Mouse (Mus musculus): ENCODE results near the gene Abr.

DNA sequence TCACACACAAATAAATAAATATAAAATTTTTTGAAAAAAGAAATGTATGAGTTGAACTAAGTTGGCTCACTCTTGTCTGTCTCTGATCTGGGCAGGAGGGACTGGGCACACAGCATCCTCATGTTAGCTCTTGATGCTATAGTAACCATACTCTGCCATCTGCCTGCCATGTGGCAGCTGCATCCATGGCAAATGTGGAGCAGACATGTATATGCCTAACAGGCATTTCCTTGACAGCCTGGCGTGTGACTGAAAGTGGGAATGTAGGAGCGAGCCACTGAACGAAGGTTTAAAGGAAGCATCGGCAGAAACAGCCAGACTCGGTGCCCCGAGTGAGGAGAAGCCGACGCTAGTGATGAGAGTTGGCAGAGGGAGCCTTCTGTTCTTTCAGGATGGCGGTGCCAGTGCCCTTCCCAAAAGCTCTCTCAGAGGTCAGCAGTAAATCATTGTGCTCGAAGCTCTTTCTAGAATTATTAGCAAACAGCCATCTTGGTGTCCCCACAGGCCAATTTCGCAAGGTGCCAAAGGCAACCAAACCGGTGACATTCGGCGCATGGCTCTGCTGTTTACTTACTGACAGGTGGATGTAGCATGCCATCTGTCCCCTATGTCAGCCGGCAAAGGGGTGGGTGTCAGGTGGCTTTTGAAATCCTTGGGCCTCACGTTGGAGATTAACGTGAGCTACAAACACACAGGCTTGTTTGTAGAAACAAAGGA, 17.3 kb upstream of the Abr start:
- TF ChIP-seq POLR2A (IDR thresholded peaks at IDR 0.05; ENCODE audit: insufficient read depth, low read length) (no peak), CTCF (IDR thresholded peaks at IDR 0.05; ENCODE audit: low read depth, low read length) (no peak)
